Mouse (Mus musculus): ENCODE results near the gene Drd2.

The Drd2 gene

DNA sequence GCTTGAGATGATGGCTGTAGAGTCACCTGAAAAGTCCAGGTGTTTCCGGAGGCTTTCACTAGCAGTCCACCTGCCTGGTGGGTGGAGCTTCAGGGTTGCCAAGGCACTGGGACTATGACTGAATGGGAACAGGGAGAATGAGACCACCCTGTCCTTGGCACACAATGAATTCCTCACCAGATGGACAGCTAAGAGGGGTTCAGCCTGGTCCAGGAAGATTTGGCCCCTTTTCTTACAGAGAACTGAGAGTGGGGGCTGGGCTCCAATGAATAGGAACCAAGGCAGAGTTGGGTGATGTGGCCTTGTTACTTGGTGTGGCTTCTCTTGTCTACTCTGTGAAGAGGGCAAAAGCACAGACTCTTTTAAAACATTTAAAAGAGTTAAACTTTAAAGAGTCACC, 112.0 kb downstream of the Drd2 start:
- DNase-seq (ENCODE audit: low read depth), result no peak

DNA sequence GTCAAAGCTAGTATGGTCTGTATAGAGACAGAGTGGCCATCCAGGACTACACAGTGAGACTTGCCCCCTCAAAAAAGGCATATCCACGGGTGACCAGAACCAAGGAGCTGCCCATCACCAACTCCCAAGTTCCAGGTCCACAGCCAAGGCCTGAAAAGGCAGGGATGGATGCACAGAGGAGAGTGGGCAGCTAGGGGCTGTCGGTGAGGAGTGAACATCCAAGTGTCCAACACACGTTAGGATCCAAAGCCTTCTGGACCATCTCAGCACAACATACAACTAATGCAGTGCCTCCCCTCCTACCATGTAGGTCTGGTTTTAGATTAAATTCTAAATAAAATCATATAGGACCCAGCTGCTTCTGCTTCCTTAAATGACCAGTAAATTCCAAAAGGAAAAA, 115.7 kb downstream of the Drd2 start:
- DNase-seq (ENCODE audit: low read depth), result no peak

Measured in naive thymus-derived CD4-positive, alpha-beta T cell, adult 2 months (primary cell).